ENCODE assay signal across 9 mouse cellular contexts in genomic region chr7:110297611-110298010, GRCm38 (mm10).
DNase-seq lines count a peak whose midpoint lies in the region; ATAC-seq and TF ChIP-seq lines count a peak whose summit lies in the region.
"Had no signal": no experiment of that assay in that cellular context is flagged by ENCODE, and none has a peak within 500 bp of the region (broad histone marks: within the 10 kb centered on the region; RNA-seq: fewer than 3 reads in every experiment).

No protein-coding gene starts in this region.

- no peaks in the 10 kb centered on the region for H3K9me3 ChIP-seq in lung, embryonic 15.5 days

- no peak overlapping the region for H3K9ac ChIP-seq in lung, embryonic 15.5 days

- H3K4me1 ChIP-seq in lung, embryonic 15.5 days: peaks cover 17% of the 10 kb centered on the region

- H3K36me3 ChIP-seq in lung, embryonic 15.5 days: no peaks in the 10 kb centered on the region
- H3K36me3 ChIP-seq in myocyte (ENCODE audit: control insufficient read depth, insufficient read depth): no peaks in the 10 kb centered on the region

- DNase-seq in adrenal gland, adult 2 months: peak; percentile 49
- DNase-seq in adrenal gland, postnatal 25 days: no peak
- DNase-seq in lung, postnatal 10 days: no peak
- DNase-seq in heart, postnatal 25 days (ENCODE audit: low spot score): peak; percentile 65
- DNase-seq in spleen, postnatal 10 days (ENCODE audit: low spot score in 2 of 2): no peak
- no peak for DNase-seq in T-cell, adult 2 months (ENCODE audit: low spot score)
- DNase-seq: right cerebral cortex, adult 18-20 months had no signal

- H3K27me3 ChIP-seq in lung, embryonic 15.5 days: no peaks in the 10 kb centered on the region
- no peaks in the 10 kb centered on the region for H3K27me3 ChIP-seq in myocyte (ENCODE audit: control insufficient read depth, insufficient read depth, insufficient read length)

- H3K27ac ChIP-seq in lung, embryonic 15.5 days: peak overlapping the region; percentile 86

- no peak overlapping the region for H3K4me3 ChIP-seq in lung, embryonic 15.5 days
- H3K4me3 ChIP-seq in myocyte: no peak overlapping the region

- no peaks in the 10 kb centered on the region for H3K79me2 ChIP-seq in myocyte (ENCODE audit: control insufficient read depth, insufficient read depth)

- no peak overlapping the region for H3ac ChIP-seq in myocyte (ENCODE audit: control insufficient read depth, insufficient read length)

- WGBS in lung, embryonic 15.5 days: 33% methylated on average over 4 of the region's 4 CpGs

- H3K4me2 ChIP-seq in lung, embryonic 15.5 days: no peak overlapping the region
- H3K4me2 ChIP-seq in myocyte (ENCODE audit: low read depth): peak overlapping the region; percentile 64

- ATAC-seq in lung, embryonic 15.5 days (ENCODE audit: borderline replicate concordance, extremely low read depth, low FRiP score, low TSS enrichment): no peak; the same call in 1 of the 2 replicates

- intact Hi-C loops in heart, postnatal 25 days (cut with DNase I): no loop called here

- no peak for TF ChIP-seq POLR2A in myocyte (IDR thresholded peaks at IDR 0.05; ENCODE audit: insufficient read length, low read depth)

TF ChIP-seq in myocyte, 11 proteins besides CTCF, POLR2A, EP300 and RAD21:
- TF ChIP-seq MYOD1 (IDR thresholded peaks at IDR 0.05; ENCODE audit: control insufficient read depth in 1 of 3, insufficient read length in 2 of 3, low read depth in 2 of 3) (peak in 2 of 3 experiments; percentile 74 to 88), CEBPB (IDR thresholded peaks at IDR 0.05; ENCODE audit: insufficient read depth, poor library complexity, severe bottlenecking) (no peak), MYOG (IDR thresholded peaks at IDR 0.05; ENCODE audit: control insufficient read depth in 1 of 3, insufficient read depth in 1 of 3, insufficient read length in 2 of 3, low read depth in 2 of 3) (peak in 2 of 3 experiments; percentile 54 to 83), TCF12 (IDR thresholded peaks at IDR 0.05; ENCODE audit: insufficient read depth, poor library complexity, severe bottlenecking) (peak; percentile 57), TCF3 (IDR thresholded peaks at IDR 0.05; ENCODE audit: insufficient read length, low read depth) (no peak)

Comparison
In these comparisons a context has a peak if more than half of its experiments do, and no peak if none do; other contexts are left out.
1. DNase-seq: peak in adrenal gland, adult 2 months (single experiment) and heart, postnatal 25 days (single experiment); none in adrenal gland, postnatal 25 days (single experiment), lung, postnatal 10 days (single experiment), spleen, postnatal 10 days (0 of 2) and T-cell, adult 2 months (single experiment).